Mouse (Mus musculus) layer of hippocampus, postnatal 10 days (tissue): Measurements from ENCODE around the gene Vmn1r60. TPM values are rescaled to one million over a fixed set of nuclear protein-coding genes. Genes with fewer than 3 reads are reported as not detected.
"Not testable (repeated sequence)": the region's sequence is repeated elsewhere in the genome, so short reads cannot be mapped to it uniquely, and the experiment has no call there.

Source experiments
- DNase-seq, 2 experiments: peaks; one replicate each; pipeline ENCODE4 v3.0.0; 2021; ENCODE audit warnings: low spot score in 2 of 2
- long read RNA-seq: library from polyadenylated mRNA; stranded (forward); transcript quantifications from one replicate; pipeline ENCODE4 v2.0.0, GENCODE M21; 2023
- total RNA-seq, 2 experiments: library from RNA; stranded (reverse); gene quantifications; 2 replicates each; pipeline ENCODE4 v1.2.3; 2021

Gene Vmn1r60
- not detected for total RNA-seq
- long read RNA-seq: 0 reads

DNA sequence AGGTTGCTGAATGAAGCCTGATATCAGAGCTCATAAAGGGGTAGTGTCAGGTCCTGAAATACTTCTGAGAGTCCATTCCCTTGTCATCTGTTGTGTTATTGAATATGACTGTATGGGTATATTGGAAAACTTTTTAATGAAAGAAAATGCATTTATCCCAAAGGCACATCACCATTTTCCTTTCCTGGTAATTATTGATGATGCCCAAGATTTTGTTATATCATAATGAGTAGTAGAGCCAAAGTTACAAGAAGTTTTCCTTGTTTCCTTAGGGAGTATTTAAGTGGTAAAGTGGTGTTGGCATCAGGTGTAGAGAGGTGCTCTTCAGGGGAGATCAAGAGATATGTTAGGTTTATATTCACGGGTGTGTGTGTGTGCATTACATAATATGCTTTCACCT lies at the start of gene Vmn1r60:
Vmn1r60 (minus strand) TSS at position 101 of the 400 bp plus-strand sequence.
- DNase-seq: not testable (repeated sequence)

DNA sequence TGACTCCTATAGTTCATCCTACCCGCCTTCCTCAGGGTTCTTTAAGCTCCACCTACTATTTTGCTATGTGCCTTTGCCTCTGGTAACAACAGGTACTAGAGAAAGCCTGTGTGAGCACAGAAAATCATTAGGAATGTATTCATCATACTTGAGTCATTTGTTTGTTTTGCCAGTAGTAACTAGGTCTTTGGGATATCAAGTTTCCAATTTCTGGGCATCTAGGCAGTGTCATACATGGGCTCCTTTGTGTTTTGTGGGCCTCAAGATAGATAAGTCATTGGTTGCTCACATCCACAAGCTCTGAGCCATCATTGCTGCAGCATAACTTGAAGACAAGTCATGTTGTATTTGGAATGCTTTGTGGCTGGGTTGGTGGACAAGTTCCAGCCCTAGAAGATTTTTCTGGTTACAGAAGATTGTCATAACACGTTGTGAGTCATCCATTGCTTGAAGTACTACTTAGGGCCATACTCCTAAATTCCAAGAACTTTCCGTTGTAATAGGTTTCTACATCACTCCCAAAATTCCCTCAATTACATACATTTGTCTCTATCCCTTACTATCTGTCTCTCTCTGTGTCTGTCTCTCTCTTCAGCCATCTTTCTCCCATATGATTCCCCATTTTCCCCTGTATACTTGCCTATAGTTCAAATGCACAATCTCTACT lies 6.2 kb downstream of the Vmn1r60 start:
- not testable (repeated sequence) for DNase-seq

- DNase-seq: not testable (repeated sequence)
Measured at GRCm38 (mm10) chr7:5493856-5494255, 53.3 kb downstream of the Vmn1r60 start, which contains the start of gene Vmn2r28. Gene Vmn2r28 (minus strand): TSS chr7:5493956.

Other genes with a start within 250 kb of the Vmn1r60 start
- gene Gm5065, start 196.8 kb downstream of the Vmn1r60 start, total RNA-seq: not detected
- not detected for gene Nlrp2, start 196.3 kb downstream of the Vmn1r60 start, total RNA-seq
- not detected for gene Vmn1r58, start 133.9 kb downstream of the Vmn1r60 start, total RNA-seq
- not detected for gene Vmn1r59, start 90.5 kb downstream of the Vmn1r60 start, total RNA-seq
- gene Vmn2r28, start 53.4 kb downstream of the Vmn1r60 start, total RNA-seq: not detected
- not detected for gene Vmn1r61, start 66.0 kb upstream of the Vmn1r60 start, total RNA-seq
- not detected for gene Vmn1r62, start 126.3 kb upstream of the Vmn1r60 start, total RNA-seq